8 mouse cellular contexts compared by ENCODE assay signal in genomic region chr14:45530364-45531345, GRCm38 (mm10). TPM values are rescaled to one million over a fixed set of nuclear protein-coding genes. Genes with fewer than 3 reads are reported as not detected.
DNase-seq lines count a peak whose midpoint lies in the region; ATAC-seq lines count a peak whose summit lies in the region.

No protein-coding gene starts in this region.

- 2% methylated on average over 31 of the region's 37 CpGs for WGBS in embryonic facial prominence, embryonic 14.5 days
- WGBS in hindbrain, embryonic 16.5 days, result under 1% methylated on average over 37 of the region's 37 CpGs
- WGBS in midbrain, embryonic 10.5 days, result under 1% methylated on average over 37 of the region's 37 CpGs

- no peaks in the 10 kb centered on the region for H3K27me3 ChIP-seq in embryonic facial prominence, embryonic 14.5 days (replicated peaks; ENCODE audit: control insufficient read depth, insufficient read depth, low read length)
- H3K27me3 ChIP-seq in hindbrain, embryonic 16.5 days (replicated peaks; ENCODE audit: control insufficient read depth, insufficient read depth, low read length), result no peaks in the 10 kb centered on the region
- H3K27me3 ChIP-seq in midbrain, embryonic 10.5 days (ENCODE audit: low read depth, poor library complexity, severe bottlenecking), result no peaks in the 10 kb centered on the region

- peak overlapping the region; percentile 99 for H3K27ac ChIP-seq in embryonic facial prominence, embryonic 14.5 days (replicated peaks; ENCODE audit: low read depth, low read length)
- peak overlapping the region; percentile 94 for H3K27ac ChIP-seq in hindbrain, embryonic 16.5 days (ENCODE audit: low read depth, low read length)
- H3K27ac ChIP-seq in midbrain, embryonic 10.5 days (replicated peaks), result peak overlapping the region; percentile 96

- H3K4me2 ChIP-seq in embryonic facial prominence, embryonic 14.5 days (ENCODE audit: low read depth, low read length), result peak overlapping the region; percentile 72
- H3K4me2 ChIP-seq in hindbrain, embryonic 16.5 days (ENCODE audit: low read length), result peak overlapping the region; percentile 84

- peak overlapping the region; percentile 88 for H3K9ac ChIP-seq in embryonic facial prominence, embryonic 14.5 days (ENCODE audit: low read depth, low read length)
- peak overlapping the region; percentile 81 for H3K9ac ChIP-seq in hindbrain, embryonic 16.5 days (ENCODE audit: low read depth, low read length)

- H3K4me1 ChIP-seq in embryonic facial prominence, embryonic 14.5 days (ENCODE audit: control insufficient read depth, insufficient read depth, low read length), result peaks cover 19% of the 10 kb centered on the region
- peaks cover 19% of the 10 kb centered on the region for H3K4me1 ChIP-seq in hindbrain, embryonic 16.5 days (ENCODE audit: control insufficient read depth, insufficient read depth, low read depth, low read length)
- peaks cover 29% of the 10 kb centered on the region for H3K4me1 ChIP-seq in midbrain, embryonic 10.5 days

- no peaks in the 10 kb centered on the region for H3K9me3 ChIP-seq in embryonic facial prominence, embryonic 14.5 days (ENCODE audit: control insufficient read depth, low read length)
- no peaks in the 10 kb centered on the region for H3K9me3 ChIP-seq in hindbrain, embryonic 16.5 days (ENCODE audit: control insufficient read depth, low read length)
- H3K9me3 ChIP-seq in midbrain, embryonic 10.5 days (replicated peaks), result no peaks in the 10 kb centered on the region

- H3K36me3 ChIP-seq in embryonic facial prominence, embryonic 14.5 days (ENCODE audit: control insufficient read depth, insufficient read depth, low read length), result no peaks in the 10 kb centered on the region
- no peaks in the 10 kb centered on the region for H3K36me3 ChIP-seq in hindbrain, embryonic 16.5 days (ENCODE audit: control insufficient read depth, insufficient read depth, low read length)
- H3K36me3 ChIP-seq in midbrain, embryonic 10.5 days, result no peaks in the 10 kb centered on the region

- peak overlapping the region; percentile 80 for H3K4me3 ChIP-seq in embryonic facial prominence, embryonic 14.5 days (ENCODE audit: low read depth, low read length)
- peak overlapping the region; percentile 85 for H3K4me3 ChIP-seq in hindbrain, embryonic 16.5 days (ENCODE audit: low read length)
- peak overlapping the region; percentile 85 for H3K4me3 ChIP-seq in midbrain, embryonic 10.5 days

- ATAC-seq in embryonic facial prominence, embryonic 14.5 days (ENCODE audit: low read depth), result peak; percentile 44; the same call in 1 of the 2 replicates
- ATAC-seq in hindbrain, embryonic 16.5 days, result peak; percentile 55
- no peak for ATAC-seq in activated CD4-positive, CD25-positive, alpha-beta regulatory T cell, adult 4 months

- DNase-seq in kidney, adult 11 months, result peak; percentile 66
- no peak for DNase-seq in kidney, postnatal 14 days
- DNase-seq in ES-CJ7 (ENCODE audit: low read depth, low spot score), result peak; percentile 55
- DNase-seq in embryonic facial prominence, embryonic 14.5 days (ENCODE audit: low spot score), result peak; percentile 71
- DNase-seq in midbrain, embryonic 10.5 days (ENCODE audit: low spot score), result no peak
- no peak for DNase-seq in thymus, postnatal 10 days (ENCODE audit: low spot score in 2 of 2)

RNA-seq across cellular contexts. Expression of gene Fermt2, which starts 0.7 kb away (rescaled TPM):
- polyA plus RNA-seq in embryonic facial prominence, embryonic 14.5 days (2014; fragmentation: Nextera tagmentation; extraction: Ambion mirVana), result 132 and 153 TPM in 2 replicates
- 77.0 and 77.6 TPM in 2 replicates for polyA plus RNA-seq in hindbrain, embryonic 16.5 days (2015; fragmentation: Nextera tagmentation; extraction: Ambion mirVana)
- polyA plus RNA-seq in midbrain, embryonic 10.5 days (2016; fragmentation: Nextera tagmentation; extraction: Ambion mirVana), result 72.8 and 82.8 TPM in 2 replicates
- under 1 TPM in 1 of 2 experiments, not detected in 1; 0.25 TPM for polyA plus RNA-seq in activated CD4-positive, CD25-positive, alpha-beta regulatory T cell, adult 4 months (2017; shearing (Covaris generic))

Comparison
In these comparisons a context has a peak if more than half of its experiments do, and no peak if none do; other contexts are left out.
1. DNase-seq: peak in kidney, adult 11 months (single experiment), ES-CJ7 (single experiment) and embryonic facial prominence, embryonic 14.5 days (single experiment); none in kidney, postnatal 14 days (single experiment), midbrain, embryonic 10.5 days (single experiment) and thymus, postnatal 10 days (0 of 2).
2. RNA of gene Fermt2, which starts 0.7 kb away (polyA plus RNA-seq): 132 to 153 TPM in embryonic facial prominence, embryonic 14.5 days, 72.8 to 82.8 TPM in midbrain, embryonic 10.5 days and 77.0 to 77.6 TPM in hindbrain, embryonic 16.5 days; 0.25 TPM in activated CD4-positive, CD25-positive, alpha-beta regulatory T cell, adult 4 months; every median in the first group is over 10 times any median in the second.
3. Peak in every context shown above with its lines, with median percentiles within 50 percentile points of each other: H3K27ac ChIP-seq and H3K4me3 ChIP-seq.